8 mouse cellular contexts compared by ENCODE assay signal in the genomic region with DNA sequence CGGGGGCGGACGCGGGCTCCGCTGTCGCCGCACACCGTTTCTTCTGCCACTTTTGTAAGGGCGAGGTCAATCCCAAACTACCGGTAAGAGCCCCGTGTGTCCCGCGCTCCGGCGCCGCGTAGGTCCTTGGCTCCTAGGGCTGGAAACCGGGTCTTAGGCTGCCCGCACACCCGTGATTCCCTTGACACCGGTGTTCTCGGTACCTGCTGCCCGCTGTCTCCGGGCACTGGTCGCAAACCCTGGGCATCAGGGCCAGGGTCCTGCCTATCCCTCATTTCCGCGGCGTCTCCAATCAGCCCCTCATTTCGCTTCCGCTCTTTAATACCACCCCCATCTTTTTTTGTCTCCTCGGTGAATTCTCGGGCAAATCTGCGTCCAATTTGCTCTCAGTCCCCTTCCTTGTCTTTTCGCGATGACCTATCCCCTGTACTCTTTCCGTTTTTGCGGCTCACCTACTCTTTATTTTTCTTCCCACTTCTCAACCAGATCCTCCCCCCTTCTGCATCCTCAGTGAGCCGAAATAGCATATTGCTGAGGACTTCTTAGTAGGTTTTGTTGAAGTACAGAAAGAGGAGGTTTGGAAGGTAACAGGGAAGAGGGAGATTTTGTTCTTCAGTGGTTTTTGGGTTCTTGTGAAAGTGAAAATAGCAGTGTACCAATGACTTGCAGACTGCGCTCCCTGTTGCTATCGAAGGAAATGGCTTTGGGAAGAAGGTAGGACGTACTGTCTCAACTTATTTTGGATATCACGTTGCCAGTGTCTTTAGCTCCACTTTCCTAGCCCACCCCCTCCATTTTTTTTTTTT. TPM values are rescaled to one million over a fixed set of nuclear protein-coding genes. Genes with fewer than 3 reads are reported as not detected.
DNase-seq lines count a peak whose midpoint lies in the region; ATAC-seq and TF ChIP-seq lines count a peak whose summit lies in the region.

No protein-coding gene starts in this region.

- peak overlapping the region; percentile 96 for H3K4me3 ChIP-seq in left cerebral cortex, adult 2 months
- peak overlapping the region; percentile 90 for H3K4me3 ChIP-seq in forebrain, embryonic 11.5 days (ENCODE audit: low read depth, low read length)
- H3K4me3 ChIP-seq in limb, embryonic 11.5 days (ENCODE audit: low read depth, low read length) = peak overlapping the region; percentile 85

- no peaks in the 10 kb centered on the region; the same call in 1 of the 2 replicates for H3K36me3 ChIP-seq in forebrain, embryonic 11.5 days (ENCODE audit: control insufficient read depth, insufficient read depth, low read length)
- H3K36me3 ChIP-seq in limb, embryonic 11.5 days (ENCODE audit: control insufficient read depth, insufficient read depth, low read length) = peaks cover 5% of the 10 kb centered on the region; the same call in 1 of the 2 replicates

- peak overlapping the region; percentile 58 for H3K4me2 ChIP-seq in forebrain, embryonic 11.5 days (ENCODE audit: low read depth, low read length, severe bottlenecking)
- H3K4me2 ChIP-seq in limb, embryonic 11.5 days (ENCODE audit: low read depth, severe bottlenecking) = peak overlapping the region; percentile 51

- H3K27ac ChIP-seq in left cerebral cortex, adult 2 months = peak overlapping the region; percentile 96
- H3K27ac ChIP-seq in forebrain, embryonic 11.5 days (ENCODE audit: low read depth, low read length) = peak overlapping the region; percentile 50; the same call in 1 of the 2 replicates
- peak overlapping the region; percentile 50; the same call in 1 of the 2 replicates for H3K27ac ChIP-seq in limb, embryonic 11.5 days (replicated peaks; ENCODE audit: low read depth, low read length)

- intact Hi-C loops in left cerebral cortex, adult 2 months (cut with DNase I) = loop anchor here (10.0 kb wide), 1 partner anchor 147 kb away; no protein-coding TSS in a partner anchor
- intact Hi-C loops in left cerebral cortex, postnatal 4 days (cut with DNase I) = no loop called here

- H3K9me3 ChIP-seq in forebrain, embryonic 11.5 days (ENCODE audit: control insufficient read depth, low read length) = no peaks in the 10 kb centered on the region
- no peaks in the 10 kb centered on the region for H3K9me3 ChIP-seq in limb, embryonic 11.5 days (ENCODE audit: control insufficient read depth, low read length)

- no peaks in the 10 kb centered on the region for H3K27me3 ChIP-seq in forebrain, embryonic 11.5 days (ENCODE audit: control insufficient read depth, insufficient read depth, low read length)
- no peaks in the 10 kb centered on the region for H3K27me3 ChIP-seq in limb, embryonic 11.5 days (ENCODE audit: control insufficient read depth, insufficient read depth, low read length)

- WGBS in forebrain, embryonic 11.5 days = under 1% methylated on average over 36 of the region's 42 CpGs
- WGBS in limb, embryonic 11.5 days = under 1% methylated on average over 38 of the region's 42 CpGs

- no peak for DNase-seq in left cerebral cortex, adult 2 months (ENCODE audit: extremely low spot score in 1 of 2, low spot score in 2 of 2)
- DNase-seq in left cerebral cortex, postnatal 4 days = no peak
- peak; percentile 54 for DNase-seq in NIH3T3 (ENCODE audit: low read depth)
- DNase-seq in forebrain, embryonic 11.5 days (ENCODE audit: low spot score) = no peak
- no peak for DNase-seq in limb, embryonic 11.5 days (ENCODE audit: low spot score)
- DNase-seq in naive thymus-derived CD4-positive, alpha-beta T cell, adult 2 months (ENCODE audit: low read depth) = peak; percentile 64
- no peak for DNase-seq in layer of hippocampus, adult 9-11 months
- no peak for DNase-seq in cerebellum, adult 8-10 months

- no peak for TF ChIP-seq CTCF in left cerebral cortex, adult 2 months (IDR thresholded peaks at IDR 0.05)

- peak; percentile 63 for ATAC-seq in forebrain, embryonic 11.5 days (replicated peaks; ENCODE audit: low FRiP score)
- peak; percentile 31; the same call in 1 of the 2 replicates for ATAC-seq in limb, embryonic 11.5 days (ENCODE audit: insufficient number of reproducible peaks, low FRiP score, low TSS enrichment, low read depth)

- H3K9ac ChIP-seq in forebrain, embryonic 11.5 days (ENCODE audit: low read length) = peak overlapping the region; percentile 68
- H3K9ac ChIP-seq in limb, embryonic 11.5 days (ENCODE audit: low read length) = peak overlapping the region; percentile 81

- H3K4me1 ChIP-seq in forebrain, embryonic 11.5 days (replicated peaks; ENCODE audit: control insufficient read depth, insufficient read depth, low read length) = peaks cover 9% of the 10 kb centered on the region; the same call in 1 of the 2 replicates
- H3K4me1 ChIP-seq in limb, embryonic 11.5 days (ENCODE audit: control insufficient read depth, insufficient read depth, low read length) = peaks cover 8% of the 10 kb centered on the region; the same call in 1 of the 2 replicates

RNA-seq across cellular contexts. Expression of a gene that starts 0.6 kb away (rescaled TPM):
- 10 to 100 TPM; 58.3 to 61.9 TPM for total RNA-seq in left cerebral cortex, adult 2 months (2021)
- 10 to 100 TPM; 44.3 to 50.0 TPM for total RNA-seq in left cerebral cortex, postnatal 4 days (2021)
- polyA plus RNA-seq in forebrain, embryonic 11.5 days (2014; fragmentation: Nextera tagmentation; extraction: Ambion mirVana) = 84.8 and 95.3 TPM in 2 replicates
- polyA plus RNA-seq in limb, embryonic 11.5 days (2014; fragmentation: Nextera tagmentation; extraction: Ambion mirVana) = 70.0 and 70.7 TPM in 2 replicates

RNA-seq across cellular contexts. Expression of a gene that starts 0.6 kb away (rescaled TPM):
- 10 to 100 TPM; 22.7 to 25.3 TPM for total RNA-seq in left cerebral cortex, adult 2 months (2021)
- 10 to 100 TPM; 27.0 to 28.0 TPM for total RNA-seq in left cerebral cortex, postnatal 4 days (2021)
- 41.9 and 44.1 TPM in 2 replicates for polyA plus RNA-seq in forebrain, embryonic 11.5 days (2014; fragmentation: Nextera tagmentation; extraction: Ambion mirVana)
- polyA plus RNA-seq in limb, embryonic 11.5 days (2014; fragmentation: Nextera tagmentation; extraction: Ambion mirVana) = 38.1 and 42.8 TPM in 2 replicates

RNA-seq across cellular contexts. Expression of a gene that starts 19.7 kb away (rescaled TPM):
- 10 to 100 TPM in 1 of 2 experiments, 1 to 10 TPM in 1; 8.7 to 10.4 TPM for total RNA-seq in left cerebral cortex, adult 2 months (2021)
- 1 to 10 TPM; 5.3 to 5.4 TPM for total RNA-seq in left cerebral cortex, postnatal 4 days (2021)
- polyA plus RNA-seq in forebrain, embryonic 11.5 days (2014; fragmentation: Nextera tagmentation; extraction: Ambion mirVana) = 11.8 and 12.8 TPM in 2 replicates
- 8.9 and 10.8 TPM in 2 replicates for polyA plus RNA-seq in limb, embryonic 11.5 days (2014; fragmentation: Nextera tagmentation; extraction: Ambion mirVana)

RNA-seq across cellular contexts. Expression of a gene that starts 31.8 kb away (rescaled TPM):
- total RNA-seq in left cerebral cortex, adult 2 months (2021) = 10 to 100 TPM; 23.6 to 30.3 TPM
- 10 to 100 TPM; 31.9 to 36.0 TPM for total RNA-seq in left cerebral cortex, postnatal 4 days (2021)
- polyA plus RNA-seq in forebrain, embryonic 11.5 days (2014; fragmentation: Nextera tagmentation; extraction: Ambion mirVana) = 40.2 and 45.2 TPM in 2 replicates
- polyA plus RNA-seq in limb, embryonic 11.5 days (2014; fragmentation: Nextera tagmentation; extraction: Ambion mirVana) = 41.4 and 42.8 TPM in 2 replicates

RNA-seq across cellular contexts. Expression of a gene that starts 58.1 kb away (rescaled TPM):
- total RNA-seq in left cerebral cortex, adult 2 months (2021) = 1 to 10 TPM; 8.3 to 9.5 TPM
- total RNA-seq in left cerebral cortex, postnatal 4 days (2021) = 1 to 10 TPM; 6.0 to 7.0 TPM
- 0.27 and 0.37 TPM in 2 replicates for polyA plus RNA-seq in forebrain, embryonic 11.5 days (2014; fragmentation: Nextera tagmentation; extraction: Ambion mirVana)
- 0.31 and 0.45 TPM in 2 replicates for polyA plus RNA-seq in limb, embryonic 11.5 days (2014; fragmentation: Nextera tagmentation; extraction: Ambion mirVana)

Comparison
In these comparisons a context has a peak if more than half of its experiments do, and no peak if none do; other contexts are left out.
1. DNase-seq: peak in NIH3T3 (single experiment) and naive thymus-derived CD4-positive, alpha-beta T cell, adult 2 months (single experiment); none in left cerebral cortex, adult 2 months (0 of 2), left cerebral cortex, postnatal 4 days (single experiment), forebrain, embryonic 11.5 days (single experiment), limb, embryonic 11.5 days (single experiment), layer of hippocampus, adult 9-11 months (single experiment) and cerebellum, adult 8-10 months (single experiment).
2. Peak in every context shown above with its lines, with median percentiles within 50 percentile points of each other: H3K27ac ChIP-seq and H3K4me3 ChIP-seq.